Mouse (Mus musculus) liver, adult 2 months (tissue): ENCODE measurements around the gene Fam192a.

Source experiments
- CTCF ChIP-seq: fragments of 200-500 bp; IDR thresholded peaks from 2 replicates; pipeline ENCODE4 v1.5.1; 2011; ENCODE audit warnings: low read depth, low read length, control low read depth
- POLR2A ChIP-seq: fragments of 200-500 bp; IDR thresholded peaks from 2 replicates; pipeline ENCODE4 v1.6.1; 2011; ENCODE audit warnings: low read length, control low read depth; ENCODE audit not compliant: insufficient read depth; ENCODE audit errors: extremely low read depth

DNA sequence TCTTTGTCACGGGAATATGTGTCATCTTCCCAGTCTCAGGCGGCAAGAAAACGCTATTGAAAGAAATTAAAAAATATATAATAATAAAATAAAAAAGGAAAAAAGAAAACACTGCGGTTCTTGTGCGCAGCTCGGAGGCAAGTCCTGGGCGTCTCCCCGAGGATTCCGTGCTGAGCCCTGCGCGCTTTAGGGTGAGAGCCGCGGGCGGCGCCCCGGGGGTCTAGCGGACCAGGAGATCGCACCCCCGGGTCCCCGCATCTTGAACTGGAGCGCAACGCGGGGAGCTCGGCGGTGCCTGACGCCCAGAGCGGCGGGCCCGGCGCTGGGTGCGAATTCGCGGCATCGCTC is 69.3 kb downstream of the Fam192a start:
- TF ChIP-seq POLR2A (no peak), CTCF (no peak)
